Mouse (Mus musculus) adipocyte (in vitro differentiated cells): ENCODE data around the gene Galnt18.

Experiments
- DNase-seq: peaks from one replicate; pipeline ENCODE4 v3.0.0-alpha.2; 2016; ENCODE audit warnings: low spot score

The Galnt18 gene

GRCm38 (mm10) chr7:111466720-111467119 lies 313.1 kb downstream of the Galnt18 start:
- DNase-seq = no peak

GRCm38 (mm10) chr7:111466121-111466520 lies 313.7 kb downstream of the Galnt18 start:
- no peak for DNase-seq

GRCm38 (mm10) chr7:111459716-111460115 lies 320.1 kb downstream of the Galnt18 start:
- DNase-seq = no peak

DNA sequence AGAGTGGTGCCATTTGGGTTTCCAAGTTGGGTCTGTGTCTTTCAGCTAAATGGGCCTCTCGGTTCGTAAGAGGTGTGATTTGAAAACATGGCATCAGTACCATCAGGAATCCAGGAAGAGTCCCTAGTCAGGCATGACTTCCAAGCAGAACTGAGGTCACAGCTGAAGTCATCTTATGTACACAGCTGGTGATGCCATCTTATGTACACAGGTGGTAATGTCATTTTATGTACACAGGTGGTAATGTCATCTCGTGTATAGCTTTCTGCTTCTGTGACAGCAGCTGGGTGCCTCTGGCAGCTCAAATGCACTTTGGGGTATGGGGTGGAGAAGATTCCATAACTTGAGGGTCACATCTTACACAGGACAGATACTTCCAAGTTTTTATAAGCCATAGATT lies 323.8 kb downstream of the Galnt18 start:
- DNase-seq = no peak

GRCm38 (mm10) chr7:111455541-111455940 lies 324.2 kb downstream of the Galnt18 start:
- DNase-seq = peak; percentile 17

DNA sequence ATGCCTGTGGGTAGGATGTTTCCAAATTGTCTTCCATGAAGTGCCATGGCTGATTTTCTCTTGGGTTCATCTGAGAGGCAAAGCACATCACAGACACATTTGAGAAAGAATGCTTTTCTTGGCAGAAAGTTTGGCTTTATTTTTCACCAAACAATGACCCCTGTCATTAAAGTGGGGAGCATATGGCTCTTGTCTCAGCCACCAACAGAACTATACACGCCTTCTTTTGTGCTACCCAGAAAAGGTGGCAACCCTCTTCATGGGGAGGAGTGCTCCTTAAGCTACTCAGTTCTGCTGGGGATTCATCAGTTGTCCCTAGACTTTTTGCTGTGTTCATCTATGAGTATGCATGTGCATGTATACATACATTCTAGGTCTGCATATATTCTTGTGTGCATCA lies 327.8 kb downstream of the Galnt18 start:
- no peak for DNase-seq

GRCm38 (mm10) chr7:111450286-111451095 lies 329.3 kb downstream of the Galnt18 start:
- no peak for DNase-seq

DNA sequence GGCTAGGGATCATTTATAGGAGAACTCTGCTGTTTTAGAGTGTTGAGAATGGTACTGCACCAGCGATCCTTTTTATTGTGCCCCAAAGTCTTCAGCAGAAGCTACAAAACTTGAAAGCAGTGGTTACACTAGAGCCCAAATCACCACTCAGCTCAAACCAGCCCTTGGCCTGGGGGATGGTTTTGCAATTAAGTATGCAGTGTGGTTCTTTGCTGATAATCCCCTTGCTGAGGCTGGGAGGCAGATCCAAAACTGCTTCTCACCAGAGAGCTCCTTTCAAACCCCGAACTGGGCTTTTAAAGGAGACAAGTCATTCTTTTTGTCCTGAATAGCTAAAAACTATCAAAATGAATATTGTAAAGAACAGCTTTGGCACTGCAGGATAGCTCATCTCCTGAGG lies 346.6 kb downstream of the Galnt18 start:
- no peak for DNase-seq

DNA sequence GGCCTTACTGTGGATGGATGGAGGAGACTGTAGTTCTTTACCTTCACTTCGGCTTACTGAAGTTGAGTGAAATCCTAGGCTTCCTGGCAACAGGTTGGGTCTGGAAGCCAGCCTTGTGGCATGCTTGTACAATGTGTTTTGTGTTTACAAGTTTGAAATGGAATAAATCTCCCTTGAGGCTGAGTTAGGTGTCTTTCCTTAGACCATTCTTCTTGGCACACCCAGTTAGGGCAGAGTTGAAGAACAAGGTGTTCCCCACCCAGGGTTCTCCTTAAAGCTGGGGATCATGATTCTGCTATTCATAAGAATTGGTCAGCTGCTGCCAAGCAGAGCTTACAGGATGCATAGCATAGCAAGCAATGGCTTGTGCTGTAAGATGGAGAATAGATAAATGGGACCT lies 352.4 kb downstream of the Galnt18 start:
- no peak for DNase-seq
